Mouse (Mus musculus) c-Kit-positive CD71-positive TER-119-negative erythroid progenitor cells, embryonic 14.5 days (primary cell): Measurements from ENCODE around the gene Egfl8.
A peak's percentile ranks its signal among the peaks of the same experiment; 100 is the strongest.

Experiments used
- DNase-seq: peaks from one replicate; pipeline ENCODE4 v3.0.0-alpha.2; 2013; ENCODE audit warnings: low read depth

The Egfl8 gene

DNA sequence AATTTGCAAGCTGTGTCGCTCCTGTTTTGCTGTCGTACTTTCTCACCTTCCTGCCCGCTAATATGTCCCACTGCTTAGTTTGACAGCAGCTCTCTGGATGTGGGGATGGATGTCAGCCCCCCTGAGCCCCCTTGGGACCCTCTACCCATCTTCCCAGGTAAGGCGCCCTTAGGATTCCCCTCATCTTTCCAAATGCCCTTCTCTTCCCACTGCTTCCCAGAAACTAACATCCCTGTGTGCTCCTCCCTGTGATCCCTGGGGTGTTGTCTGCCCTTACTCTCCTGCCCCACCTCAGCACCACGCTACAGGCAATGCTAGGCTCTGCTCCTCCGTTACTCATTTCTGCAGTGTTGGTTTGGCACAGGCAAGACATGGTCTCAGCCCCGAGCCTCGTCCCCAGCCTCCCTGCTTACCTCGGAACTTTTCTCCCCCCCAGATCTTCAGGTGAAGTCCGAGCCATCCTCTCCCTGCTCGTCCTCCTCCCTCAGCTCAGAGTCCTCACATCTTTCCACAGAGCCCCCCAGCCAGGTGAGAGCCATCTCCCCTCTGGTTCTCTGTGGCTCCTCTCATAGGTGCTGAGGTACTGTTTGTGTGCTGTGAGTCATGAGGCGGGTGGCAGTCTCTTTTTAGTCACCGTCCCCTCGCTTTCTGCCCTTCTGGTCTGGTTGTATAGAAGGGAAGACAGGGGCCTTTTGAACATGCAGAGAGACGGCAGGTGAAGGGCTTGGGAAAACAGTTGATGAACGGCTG lies 32.5 kb upstream of the Egfl8 start:
- DNase-seq, result no peak

DNA sequence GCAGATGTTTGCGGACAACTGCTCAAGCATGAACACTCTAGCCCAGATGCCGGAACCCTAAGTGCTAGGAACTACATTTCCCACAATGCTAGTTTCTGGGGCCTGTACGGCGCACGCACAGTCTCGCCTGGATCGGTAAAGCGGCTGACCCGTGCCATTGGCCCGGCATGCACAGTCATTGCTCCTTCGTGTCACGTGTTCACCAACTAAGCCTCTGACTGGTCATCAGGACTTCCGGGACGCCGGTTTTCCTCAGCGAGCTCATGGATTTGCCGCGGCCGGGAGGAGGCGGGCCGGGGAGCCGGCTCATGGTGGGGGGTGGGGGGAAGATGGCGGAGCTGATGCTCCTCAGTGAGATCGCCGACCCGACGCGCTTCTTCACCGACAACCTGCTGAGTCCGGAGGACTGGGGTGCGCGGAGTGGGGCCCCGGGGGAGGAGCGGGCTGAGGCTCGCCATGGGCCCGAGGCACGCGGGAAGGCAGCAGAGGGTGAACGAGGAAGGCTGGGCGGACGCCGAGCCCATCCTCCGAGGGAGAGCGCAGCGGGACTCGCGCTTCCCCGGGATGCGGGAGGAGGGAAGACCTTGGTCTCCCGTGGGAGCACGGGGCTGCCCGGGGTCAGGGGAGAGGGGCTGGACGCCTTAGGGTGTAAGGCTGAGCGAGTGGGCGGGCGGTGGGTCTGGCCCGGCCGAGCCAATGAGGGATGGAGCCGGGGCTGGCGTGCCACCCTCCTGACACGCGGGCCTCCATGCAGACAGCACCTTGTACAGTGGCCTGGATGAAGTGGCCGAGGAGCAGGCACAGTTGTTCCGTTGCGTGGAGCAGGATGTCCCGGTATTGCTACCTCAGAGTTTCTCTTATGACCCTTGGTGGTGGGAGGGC lies 31.4 kb upstream of the Egfl8 start, which contains the start of gene Atf6b:
TSS of gene Atf6b (plus strand) at position 241 of the 882 bp plus-strand sequence.
- peak; percentile 95 for DNase-seq

DNA sequence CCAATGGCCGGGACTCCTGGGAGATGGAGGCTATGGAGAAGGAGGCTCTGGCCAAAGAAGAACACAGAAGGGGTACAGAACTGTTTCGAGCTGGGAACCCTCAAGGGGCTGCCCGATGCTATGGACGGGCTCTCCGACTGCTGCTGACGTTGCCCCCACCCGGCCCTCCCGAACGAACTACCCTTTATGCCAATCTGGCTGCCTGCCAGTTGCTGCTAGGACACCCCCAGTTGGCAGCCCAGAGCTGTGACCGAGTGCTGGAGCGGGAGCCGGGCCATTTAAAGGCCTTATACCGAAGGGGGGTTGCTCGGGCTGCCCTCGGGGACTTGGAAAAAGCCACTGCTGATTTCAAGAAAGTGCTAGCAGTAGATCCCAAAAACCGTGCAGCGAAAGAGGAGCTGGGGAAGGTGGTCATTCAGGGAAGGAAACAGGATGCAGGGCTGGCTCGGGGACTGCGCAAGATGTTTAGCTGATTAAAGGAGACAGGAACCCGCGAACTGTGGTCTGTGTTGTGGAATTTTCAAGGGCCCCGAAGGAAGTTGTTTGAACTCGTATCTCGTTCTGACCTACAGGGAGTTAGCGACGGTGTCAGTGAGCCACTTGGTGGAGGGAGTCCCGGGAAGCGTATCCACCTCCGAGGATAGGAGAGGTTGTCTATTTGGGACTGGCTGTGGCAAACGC lies 30.2 kb upstream of the Egfl8 start:
- DNase-seq, result no peak

DNA sequence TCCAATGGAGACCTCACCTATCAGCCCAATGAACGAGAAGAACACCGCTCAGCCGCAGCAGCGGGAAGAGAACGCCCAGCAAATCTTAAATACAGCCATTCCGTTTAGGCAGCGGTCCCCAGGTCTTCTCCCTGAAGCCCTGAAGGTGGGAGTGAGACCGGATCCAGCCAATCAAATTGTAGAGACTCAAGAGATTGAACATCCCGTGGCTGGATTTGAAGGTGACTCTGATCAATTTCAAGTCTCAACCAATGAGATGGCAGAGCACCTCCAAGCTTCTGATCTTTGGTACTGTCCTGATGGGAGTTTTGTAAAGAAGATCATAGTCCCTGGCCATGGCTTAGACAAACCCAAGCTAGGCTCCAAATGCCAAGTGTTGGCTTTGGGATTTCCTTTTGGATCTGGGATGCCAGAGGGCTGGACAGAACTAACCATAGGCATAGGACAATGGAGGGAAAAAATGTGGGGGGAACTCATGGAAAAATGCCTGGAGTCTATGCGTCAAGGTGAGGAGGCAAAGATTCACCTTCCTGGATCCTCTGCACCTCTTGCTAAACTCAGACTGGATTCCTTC lies 29.6 kb upstream of the Egfl8 start:
- DNase-seq, result no peak

DNA sequence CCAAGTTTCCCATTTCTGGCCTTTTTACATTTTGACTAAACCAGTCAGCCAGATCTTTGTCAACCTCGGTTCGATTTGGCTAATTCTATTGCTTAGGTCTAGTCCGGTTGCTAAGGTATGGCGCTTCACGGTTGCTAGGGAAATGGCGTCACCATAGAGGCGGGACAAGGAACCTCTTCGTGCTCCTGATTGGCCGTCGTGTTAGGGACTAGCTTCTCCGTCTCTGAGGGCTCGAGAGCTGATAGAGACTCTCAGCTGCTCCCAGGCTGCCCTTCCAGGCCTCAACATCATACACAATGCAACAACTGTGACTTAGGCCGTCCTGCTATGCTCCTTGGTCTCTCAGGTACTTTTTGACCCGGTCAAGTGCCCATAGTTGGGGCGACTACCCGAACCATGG lies 28.8 kb upstream of the Egfl8 start, which contains the start of gene Fkbpl:
TSS of gene Fkbpl (plus strand) at position 157 of the 400 bp plus-strand sequence.
- peak; percentile 98 for DNase-seq

DNA sequence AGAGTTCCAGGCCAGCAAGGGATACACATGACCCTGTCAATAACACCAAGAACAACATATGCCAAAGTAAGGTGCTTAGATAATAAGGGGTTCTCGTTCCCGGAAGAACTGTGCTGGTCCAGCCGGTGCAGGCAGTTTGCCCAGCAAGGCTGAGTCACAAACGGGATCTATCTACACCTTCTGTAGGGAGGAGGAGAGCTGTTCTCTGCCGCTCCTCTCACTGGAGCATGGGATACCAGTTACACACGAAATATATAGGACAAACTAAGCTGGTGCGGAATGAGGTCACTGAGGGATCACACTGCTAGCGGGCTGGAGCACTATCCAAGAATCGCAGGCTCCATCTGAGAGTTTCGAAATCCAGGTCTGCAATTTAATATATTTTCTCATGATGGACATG lies 28.2 kb upstream of the Egfl8 start:
- DNase-seq, result no peak

DNA sequence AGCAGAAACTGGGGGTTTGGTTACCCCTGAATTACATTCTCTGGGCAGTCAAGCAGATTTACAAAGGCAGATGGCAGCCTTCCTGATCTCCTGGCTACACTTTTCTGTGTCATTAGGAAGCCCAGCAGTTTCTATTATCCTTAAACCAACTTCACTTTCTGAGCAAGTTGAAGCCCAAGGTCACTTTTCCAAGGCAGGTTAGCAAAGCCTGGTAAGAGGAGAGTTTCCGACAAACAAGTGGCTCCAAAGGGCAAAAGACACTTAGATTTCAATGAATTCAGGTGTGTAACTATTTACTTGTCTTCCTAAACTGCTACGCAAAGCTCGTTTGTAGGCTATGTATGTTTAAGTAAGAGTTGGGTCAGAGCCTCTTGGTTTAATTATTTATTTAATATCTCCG lies 27.6 kb upstream of the Egfl8 start:
- DNase-seq, result no peak

DNA sequence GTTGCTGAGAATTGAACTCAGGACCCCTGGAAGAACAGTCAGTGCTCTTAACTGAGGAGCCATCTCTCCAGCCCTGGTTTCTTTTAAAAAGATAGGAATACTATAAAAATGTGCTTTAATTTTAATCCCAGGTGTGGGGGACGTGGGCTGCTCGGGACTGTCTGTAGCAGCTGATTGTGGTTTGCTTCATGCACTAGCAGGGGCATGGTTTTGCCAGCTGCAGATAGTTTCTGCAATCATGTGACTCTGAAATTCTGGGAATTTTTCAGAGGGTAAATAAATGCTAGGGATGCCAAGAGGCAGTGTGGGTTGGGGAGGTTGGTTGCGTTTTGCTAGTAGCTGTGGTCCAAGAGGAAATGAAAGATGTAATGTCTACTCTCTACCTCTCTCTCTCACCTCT lies 26.2 kb upstream of the Egfl8 start:
- no peak for DNase-seq

DNA sequence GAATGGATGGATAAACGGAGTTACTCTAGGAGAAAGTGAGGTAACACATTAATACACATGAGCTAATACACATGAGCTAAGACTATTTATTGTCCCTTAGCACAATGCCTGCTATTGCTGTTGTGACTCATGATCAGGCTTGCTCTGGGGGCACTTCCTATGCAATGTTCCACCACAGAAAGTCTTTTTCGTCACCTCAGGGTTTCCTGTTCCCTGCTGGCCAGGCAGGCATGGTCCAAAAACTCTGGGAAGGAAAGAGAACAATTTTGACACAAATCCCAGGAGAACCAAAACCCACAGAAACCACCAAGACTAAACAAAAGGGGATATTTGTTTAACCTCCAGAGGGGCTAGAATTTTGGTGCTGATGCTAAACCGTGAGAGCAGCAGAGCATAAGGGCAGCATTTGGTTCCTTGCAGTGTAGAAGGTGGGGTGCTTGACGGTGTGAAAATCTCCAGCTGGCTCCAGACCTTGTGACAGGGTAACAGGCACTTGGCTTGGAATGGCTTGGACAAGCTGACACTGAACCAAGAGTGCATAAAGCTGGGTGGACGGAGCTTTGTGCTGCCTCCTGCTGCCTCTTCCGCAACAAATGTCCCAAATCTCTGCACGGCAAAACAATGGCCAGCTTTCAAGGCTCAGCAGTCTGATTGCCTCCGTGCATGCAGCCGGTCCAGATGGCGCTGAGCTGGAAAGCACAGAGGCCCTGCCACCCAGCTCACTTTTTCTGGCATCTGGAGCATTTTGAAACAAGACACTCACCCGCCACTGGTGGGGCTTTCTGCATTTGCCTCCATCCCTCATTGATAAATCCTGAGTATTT lies 25.2 kb upstream of the Egfl8 start:
- DNase-seq, result no peak

DNA sequence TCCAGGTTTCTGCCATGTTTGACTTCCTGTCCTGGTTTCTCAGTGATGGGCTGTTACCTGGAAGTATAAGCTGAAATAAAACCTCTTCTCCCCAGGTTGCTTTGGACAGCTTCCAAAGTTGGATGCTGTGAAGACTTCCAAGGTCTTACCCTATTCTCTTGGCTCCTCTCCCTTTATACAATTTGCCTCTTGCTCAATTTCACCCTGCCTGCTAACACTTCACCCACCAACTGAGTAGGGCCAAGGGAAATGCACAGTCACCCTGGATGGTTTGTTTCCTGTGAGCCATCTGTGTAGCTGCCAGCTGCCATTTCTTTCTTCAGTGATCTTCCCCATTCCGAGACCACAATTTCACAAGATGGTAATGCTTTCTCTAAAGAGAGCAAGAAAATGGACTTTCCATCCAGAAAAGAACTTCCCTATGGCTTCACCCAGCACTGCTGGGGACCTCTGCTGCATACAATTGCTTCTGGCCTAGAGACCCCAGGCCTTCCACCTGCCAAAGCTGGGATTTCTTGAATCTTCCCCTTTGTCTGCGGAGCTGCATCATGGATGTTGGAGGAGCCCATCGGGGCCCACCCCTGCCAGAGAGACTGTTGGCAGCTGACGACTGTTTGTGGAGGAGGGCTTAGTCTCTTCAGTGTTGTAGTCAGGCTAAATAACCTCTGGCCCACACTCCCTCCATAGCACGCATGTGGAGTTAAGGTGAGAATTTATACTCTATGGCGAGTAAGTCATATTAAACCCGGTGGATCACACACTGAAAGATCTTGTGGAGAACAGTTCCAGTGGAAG lies 23.9 kb upstream of the Egfl8 start:
- no peak for DNase-seq

DNA sequence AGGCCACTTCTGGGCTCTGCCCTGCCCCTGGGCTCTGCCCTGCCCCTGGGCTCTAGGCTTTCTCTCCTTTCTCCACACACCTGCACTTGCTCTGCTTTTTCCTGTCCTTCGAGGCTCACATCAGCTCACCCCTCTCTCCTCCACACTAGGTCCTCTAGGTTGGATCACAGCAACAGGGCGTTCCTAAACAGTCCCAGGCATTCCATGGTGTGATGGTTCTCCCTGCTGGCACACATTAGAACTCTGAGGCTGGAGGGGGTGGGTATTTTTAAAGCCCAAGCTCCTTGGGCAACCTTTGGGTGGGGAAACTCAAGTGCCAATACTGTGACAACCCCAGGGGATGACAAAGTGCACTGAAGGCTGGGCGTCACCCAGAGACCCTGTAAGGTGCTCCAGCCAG lies 21.7 kb upstream of the Egfl8 start:
- DNase-seq, result no peak

DNA sequence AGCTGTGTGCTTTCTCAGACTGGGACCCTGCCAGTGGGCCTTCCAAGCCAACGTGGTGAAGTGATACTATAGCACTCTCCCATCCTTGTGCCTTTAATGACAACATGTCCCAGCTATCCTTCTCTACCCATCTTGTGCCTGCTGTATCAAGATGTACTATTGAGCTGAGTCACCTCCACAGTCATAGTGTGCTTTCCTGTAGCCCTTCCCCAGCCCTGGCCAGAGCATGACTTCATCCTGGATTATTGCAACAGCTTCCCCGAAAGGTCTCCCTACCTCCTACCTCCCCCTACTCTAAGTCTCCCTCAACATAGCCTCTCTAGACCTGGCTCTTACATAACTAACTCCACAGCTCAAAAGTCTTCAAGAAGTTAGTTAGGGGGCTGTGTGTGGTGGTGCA lies 19.9 kb upstream of the Egfl8 start:
- DNase-seq, result no peak

DNA sequence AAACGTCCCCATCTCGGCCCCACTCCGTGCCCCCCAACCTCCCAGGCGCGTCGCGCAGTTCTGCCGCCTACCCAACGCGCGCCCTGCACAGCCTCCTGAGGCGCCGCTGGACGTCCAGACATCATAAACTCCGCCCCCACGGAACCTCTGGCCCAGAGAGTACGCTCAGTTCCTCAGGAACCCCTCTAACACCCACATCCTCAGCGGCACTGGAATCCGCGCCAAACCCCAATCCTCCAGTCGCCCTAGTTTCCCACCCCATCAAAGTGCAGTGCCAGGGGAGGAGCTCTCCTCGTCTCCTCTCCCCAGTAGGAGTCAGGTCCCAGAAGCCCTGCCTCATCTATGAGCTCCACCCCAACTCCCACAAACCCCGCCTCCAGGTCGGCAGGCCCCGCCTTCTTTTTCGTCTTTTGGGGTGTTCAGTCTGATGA lies 16.5 kb upstream of the Egfl8 start:
- peak; percentile 60 for DNase-seq

DNA sequence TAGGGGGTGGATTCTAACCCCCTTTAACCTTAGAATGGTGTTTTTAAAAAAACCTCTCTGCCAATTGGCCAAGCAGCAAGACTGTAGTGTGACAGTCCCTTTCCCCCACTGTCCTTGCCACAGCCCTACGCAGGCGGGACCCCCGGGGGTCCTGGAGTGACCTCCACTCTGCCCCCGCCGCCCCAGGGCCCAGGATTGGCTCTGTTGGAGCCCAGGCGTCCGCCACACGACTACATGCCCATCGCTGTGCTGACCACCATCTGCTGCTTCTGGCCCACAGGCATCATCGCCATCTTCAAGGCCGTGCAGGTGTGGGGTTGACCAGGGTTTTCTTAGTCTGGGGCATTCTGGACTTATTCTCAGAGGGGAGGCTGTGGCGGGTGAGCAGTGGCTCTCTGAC lies 15.9 kb upstream of the Egfl8 start:
- no peak for DNase-seq

DNA sequence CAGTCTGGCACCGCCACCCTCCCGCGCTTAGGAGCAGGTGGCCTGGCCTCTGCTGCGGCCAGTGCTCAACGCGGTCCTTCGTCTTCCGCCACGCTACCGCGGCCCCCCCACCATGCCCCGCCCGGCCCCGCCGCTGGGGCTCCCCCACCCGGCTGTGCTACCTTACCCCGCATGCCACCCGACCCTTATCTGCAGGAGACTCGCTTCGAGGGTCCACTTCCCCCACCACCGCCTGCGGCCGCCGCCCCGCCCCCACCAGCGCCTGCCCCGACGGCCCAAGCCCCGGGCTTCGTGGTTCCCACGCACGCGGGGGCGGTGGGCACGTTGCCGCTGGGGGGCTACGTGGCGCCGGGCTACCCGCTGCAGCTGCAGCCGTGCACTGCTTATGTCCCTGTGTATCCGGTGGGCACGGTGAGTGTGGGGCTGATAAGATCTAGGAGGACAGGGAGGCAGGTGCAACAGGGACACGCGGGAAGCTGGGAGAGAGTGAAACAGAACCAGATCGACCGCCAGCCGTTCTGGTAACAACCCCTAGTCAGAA lies 15.1 kb upstream of the Egfl8 start:
- no peak for DNase-seq

DNA sequence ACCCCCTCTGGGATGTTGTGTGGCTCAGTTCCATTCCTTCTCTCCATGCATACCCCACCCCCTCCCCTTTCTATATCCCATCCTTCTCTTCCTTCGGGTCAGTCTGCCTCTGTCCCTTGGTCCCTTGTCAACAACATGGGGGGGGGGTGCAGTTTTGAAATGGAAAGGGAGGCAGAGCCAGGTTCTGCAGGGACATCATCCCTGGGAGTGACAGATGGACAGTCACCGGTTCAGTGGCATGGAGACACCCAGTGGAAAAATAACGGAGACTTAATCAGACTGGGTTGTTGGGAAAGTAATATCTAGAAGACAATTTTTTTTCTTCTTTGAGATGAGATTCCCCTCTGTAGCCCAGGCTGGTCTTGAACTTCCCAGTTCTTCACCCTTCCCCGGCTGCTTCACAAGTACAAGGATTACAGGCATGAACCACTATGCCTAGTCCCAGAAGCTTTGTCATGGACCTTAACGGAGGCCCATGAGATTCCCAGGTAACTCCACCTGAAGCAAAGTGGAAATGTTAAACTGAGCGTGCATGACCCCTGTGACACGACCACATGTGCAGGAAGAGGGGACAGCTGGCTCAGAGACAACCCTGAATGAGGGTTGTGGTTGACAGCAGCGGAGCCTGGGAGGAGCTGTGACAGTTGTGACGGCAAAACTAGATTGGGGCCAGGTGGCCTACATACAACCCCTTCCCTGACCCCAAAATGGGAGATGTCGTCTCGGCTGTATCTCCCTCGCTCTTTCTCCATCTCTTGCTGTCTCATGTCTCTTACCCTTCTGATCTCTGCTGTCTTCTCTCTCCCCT lies 14.2 kb upstream of the Egfl8 start:
- no peak for DNase-seq

DNA sequence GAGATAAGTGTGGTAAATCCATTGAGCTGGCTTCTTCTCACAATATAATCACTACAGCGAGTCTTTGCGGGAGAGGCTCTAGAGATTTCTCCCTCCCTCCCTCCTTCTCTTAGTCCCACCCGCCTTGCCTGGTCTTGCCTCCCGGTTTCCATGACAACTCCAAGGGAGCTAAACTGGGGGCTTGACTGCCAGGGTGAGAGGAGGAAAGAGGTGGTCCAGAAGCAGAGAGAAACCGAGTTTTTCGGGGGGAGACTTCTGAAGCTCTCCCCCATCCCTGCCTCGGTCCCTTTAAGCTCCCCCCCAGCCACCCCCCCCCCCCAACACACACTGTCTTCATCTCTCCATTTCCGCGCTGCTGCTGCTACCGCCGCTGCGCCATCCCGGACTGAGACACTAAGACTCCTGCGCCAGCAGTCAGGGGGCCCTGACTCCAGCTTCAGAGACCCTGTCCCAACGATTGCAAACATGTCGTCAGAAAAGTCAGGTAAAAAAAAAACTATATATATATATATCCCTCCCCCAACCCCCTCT lies 13.5 kb upstream of the Egfl8 start, which contains the start of gene Prrt1:
TSS of gene Prrt1 (plus strand) at position 313 of the 531 bp plus-strand sequence.
- DNase-seq, result no peak

DNA sequence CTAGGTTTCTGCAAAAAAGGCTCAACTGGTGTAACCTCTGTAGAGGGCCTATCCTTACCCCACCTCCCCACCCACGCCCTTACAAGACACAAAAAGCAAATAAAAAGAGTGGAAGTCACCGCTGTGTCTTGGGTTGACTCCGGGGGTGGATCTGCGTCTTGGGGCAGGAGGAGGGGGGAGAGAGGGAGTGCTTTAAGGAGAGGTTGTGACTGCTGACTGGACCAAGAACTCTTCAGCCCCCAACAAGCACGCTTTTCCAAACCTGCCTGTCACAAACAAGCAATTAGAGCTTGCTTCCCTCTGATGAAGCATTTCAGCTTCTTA lies 12.8 kb upstream of the Egfl8 start:
- DNase-seq, result no peak
